Comparison of ENCODE assay signal across 20 mouse cellular contexts in the genomic region with DNA sequence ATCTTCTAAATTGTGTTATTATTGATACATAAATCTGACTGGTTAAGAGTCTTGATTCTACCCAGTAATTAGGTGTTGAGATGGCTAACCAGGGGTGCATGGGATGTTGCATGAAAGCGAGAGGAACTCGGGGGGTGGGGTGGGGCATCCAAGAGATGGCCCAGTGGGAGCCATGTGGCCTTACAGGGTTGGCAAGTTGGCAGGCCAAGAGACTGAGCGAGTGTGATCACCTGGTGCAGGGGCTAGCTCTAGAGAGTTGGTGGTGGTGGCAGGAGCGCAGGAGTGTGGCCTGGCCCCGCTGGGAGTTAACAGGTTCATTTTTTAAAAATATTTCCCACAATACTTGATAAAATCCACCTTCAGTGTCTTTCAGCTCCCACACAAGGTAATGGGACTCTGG. TPM values are rescaled to one million over a fixed set of nuclear protein-coding genes. Genes with fewer than 3 reads are reported as not detected.
DNase-seq lines count a peak whose midpoint lies in the region; ATAC-seq lines count a peak whose summit lies in the region.
"Had no signal": no experiment of that assay in that cellular context is flagged by ENCODE, and none has a peak within 500 bp of the region (broad histone marks: within the 10 kb centered on the region; RNA-seq: fewer than 3 reads in every experiment).

No protein-coding gene starts in this region.

- no peak overlapping the region for H3K9ac ChIP-seq in forebrain, embryonic 16.5 days (replicated peaks; ENCODE audit: low read depth, low read length)
- no peak overlapping the region for H3K9ac ChIP-seq in midbrain, embryonic 11.5 days (ENCODE audit: low read length)
- H3K9ac ChIP-seq: limb, embryonic 13.5 days had no signal

- H3K36me3 ChIP-seq in embryonic facial prominence, embryonic 10.5 days (replicated peaks), result peaks cover 62% of the 10 kb centered on the region
- H3K36me3 ChIP-seq in forebrain, embryonic 16.5 days (ENCODE audit: control insufficient read depth, insufficient read depth), result no peaks in the 10 kb centered on the region
- no peaks in the 10 kb centered on the region; the same call in none of the 2 replicates for H3K36me3 ChIP-seq in midbrain, embryonic 11.5 days (ENCODE audit: control insufficient read depth, insufficient read depth, low read length)

- H3K9me3 ChIP-seq in embryonic facial prominence, embryonic 10.5 days, result no peaks in the 10 kb centered on the region
- H3K9me3 ChIP-seq in forebrain, embryonic 16.5 days (ENCODE audit: control insufficient read depth, low read length), result no peaks in the 10 kb centered on the region
- no peaks in the 10 kb centered on the region for H3K9me3 ChIP-seq in midbrain, embryonic 11.5 days (ENCODE audit: control insufficient read depth, low read length)
- H3K9me3 ChIP-seq: limb, embryonic 13.5 days had no signal

- peaks cover 14% of the 10 kb centered on the region for H3K4me1 ChIP-seq in embryonic facial prominence, embryonic 10.5 days
- peaks cover 2% of the 10 kb centered on the region; the same call in 1 of the 2 replicates for H3K4me1 ChIP-seq in forebrain, embryonic 16.5 days (replicated peaks; ENCODE audit: control insufficient read depth, insufficient read depth, low read length)
- no peaks in the 10 kb centered on the region for H3K4me1 ChIP-seq in midbrain, embryonic 11.5 days (ENCODE audit: control insufficient read depth, insufficient read depth, low read length)

- DNase-seq in heart, adult 11 months, result peak; percentile 80
- DNase-seq in heart, postnatal 25 days (ENCODE audit: low spot score), result no peak
- DNase-seq in embryonic facial prominence, embryonic 10.5 days (ENCODE audit: low spot score), result no peak
- DNase-seq in midbrain, embryonic 11.5 days (ENCODE audit: low spot score, missing footprints), result peak; percentile 57
- DNase-seq in right cerebral cortex, adult 18-20 months, result no peak
- DNase-seq in spleen, adult 12 weeks (ENCODE audit: low spot score), result no peak
- no peak for DNase-seq in adipocyte (ENCODE audit: low spot score)
- DNase-seq: adrenal gland, postnatal 25 days; cerebellum, postnatal 10 days; gastrocnemius, postnatal 36 days; heart, postnatal 36 days; kidney, adult 2 months; right cerebral cortex, postnatal 25 days; thymus, adult 18-20 months had no signal

- peak overlapping the region; percentile 79 for H3K27ac ChIP-seq in embryonic facial prominence, embryonic 10.5 days (replicated peaks)
- peak overlapping the region; percentile 65 for H3K27ac ChIP-seq in forebrain, embryonic 16.5 days (ENCODE audit: low read length)
- no peak overlapping the region for H3K27ac ChIP-seq in midbrain, embryonic 11.5 days (ENCODE audit: low read depth, low read length)
- H3K27ac ChIP-seq: left cerebral cortex, adult 2 months; limb, embryonic 13.5 days had no signal

- H3K4me3 ChIP-seq in embryonic facial prominence, embryonic 10.5 days, result peak overlapping the region; percentile 6; the same call in 1 of the 2 replicates
- H3K4me3 ChIP-seq in forebrain, embryonic 16.5 days (replicated peaks; ENCODE audit: low read length), result no peak overlapping the region
- H3K4me3 ChIP-seq in midbrain, embryonic 11.5 days (ENCODE audit: low read depth, low read length), result no peak overlapping the region
- H3K4me3 ChIP-seq: left cerebral cortex, adult 2 months; limb, embryonic 13.5 days had no signal

- H3K4me2 ChIP-seq in forebrain, embryonic 16.5 days (ENCODE audit: low read length), result no peak overlapping the region
- H3K4me2 ChIP-seq in midbrain, embryonic 11.5 days, result no peak overlapping the region
- H3K4me2 ChIP-seq: heart, embryonic 11.5 days; limb, embryonic 13.5 days had no signal

- intact Hi-C loops in heart, postnatal 25 days (cut with DNase I), result no loop called here

- no peaks in the 10 kb centered on the region for H3K27me3 ChIP-seq in embryonic facial prominence, embryonic 10.5 days (replicated peaks; ENCODE audit: low read depth, poor library complexity, severe bottlenecking)
- H3K27me3 ChIP-seq in forebrain, embryonic 16.5 days (replicated peaks; ENCODE audit: control insufficient read depth, insufficient read depth, low read length), result no peaks in the 10 kb centered on the region
- no peaks in the 10 kb centered on the region for H3K27me3 ChIP-seq in midbrain, embryonic 11.5 days (ENCODE audit: control insufficient read depth, insufficient read depth, low read length)
- H3K27me3 ChIP-seq: limb, embryonic 13.5 days had no signal

- peak; percentile 69 for ATAC-seq in forebrain, embryonic 16.5 days
- ATAC-seq in midbrain, embryonic 11.5 days (ENCODE audit: low FRiP score), result no peak

- 83% methylated on average over 5 of the region's 5 CpGs for WGBS in embryonic facial prominence, embryonic 10.5 days
- WGBS in forebrain, embryonic 16.5 days, result 78% methylated on average over 5 of the region's 5 CpGs
- 81% methylated on average over 5 of the region's 5 CpGs for WGBS in midbrain, embryonic 11.5 days

RNA-seq across cellular contexts. Expression of a gene that starts 12.4 kb away (rescaled TPM):
- total RNA-seq in heart, postnatal 25 days (2021), result under 1 TPM; 0.42 to 0.55 TPM
- 2.4 and 3.4 TPM in 2 replicates for polyA plus RNA-seq in embryonic facial prominence, embryonic 10.5 days (2016; fragmentation: Nextera tagmentation; extraction: Ambion mirVana)
- polyA plus RNA-seq in forebrain, embryonic 16.5 days (2015; fragmentation: Nextera tagmentation; extraction: Ambion mirVana), result 2.2 and 2.3 TPM in 2 replicates
- 1.1 and 1.2 TPM in 2 replicates for polyA plus RNA-seq in midbrain, embryonic 11.5 days (2014; fragmentation: Nextera tagmentation; extraction: Ambion mirVana)
- total RNA-seq: gastrocnemius, postnatal 36 days had no signal

RNA-seq across cellular contexts. Expression of a gene that starts 17.8 kb away (rescaled TPM):
- total RNA-seq in heart, postnatal 25 days (2021), result 100 to 1,000 TPM; 200 to 213 TPM
- polyA plus RNA-seq in embryonic facial prominence, embryonic 10.5 days (2016; fragmentation: Nextera tagmentation; extraction: Ambion mirVana), result 548 and 551 TPM in 2 replicates
- 410 and 457 TPM in 2 replicates for polyA plus RNA-seq in forebrain, embryonic 16.5 days (2015; fragmentation: Nextera tagmentation; extraction: Ambion mirVana)
- polyA plus RNA-seq in midbrain, embryonic 11.5 days (2014; fragmentation: Nextera tagmentation; extraction: Ambion mirVana), result 542 and 583 TPM in 2 replicates

RNA-seq across cellular contexts. Expression of a gene that starts 18.5 kb away (rescaled TPM):
- total RNA-seq in heart, postnatal 25 days (2021), result 100 to 1,000 TPM; 157 to 175 TPM
- 198 and 200 TPM in 2 replicates for polyA plus RNA-seq in embryonic facial prominence, embryonic 10.5 days (2016; fragmentation: Nextera tagmentation; extraction: Ambion mirVana)
- polyA plus RNA-seq in forebrain, embryonic 16.5 days (2015; fragmentation: Nextera tagmentation; extraction: Ambion mirVana), result 122 and 126 TPM in 2 replicates
- 172 and 176 TPM in 2 replicates for polyA plus RNA-seq in midbrain, embryonic 11.5 days (2014; fragmentation: Nextera tagmentation; extraction: Ambion mirVana)

RNA-seq across cellular contexts. Expression of a gene that starts 21.8 kb away (rescaled TPM):
- 1 to 10 TPM; 5.3 to 5.4 TPM for total RNA-seq in heart, postnatal 25 days (2021)
- polyA plus RNA-seq in embryonic facial prominence, embryonic 10.5 days (2016; fragmentation: Nextera tagmentation; extraction: Ambion mirVana), result not detected in 2 replicates
- not detected in 2 replicates for polyA plus RNA-seq in forebrain, embryonic 16.5 days (2015; fragmentation: Nextera tagmentation; extraction: Ambion mirVana)
- not detected in 2 replicates for polyA plus RNA-seq in midbrain, embryonic 11.5 days (2014; fragmentation: Nextera tagmentation; extraction: Ambion mirVana)
- total RNA-seq: adrenal gland, postnatal 25 days; left cerebral cortex, adult 2 months had no signal
- polyA plus RNA-seq: liver, embryonic 16.5 days had no signal

RNA-seq across cellular contexts. Expression of a gene that starts 29.7 kb away (rescaled TPM):
- 1 to 10 TPM in 1 of 2 experiments, under 1 TPM in 1; 0.42 to 1.8 TPM for total RNA-seq in heart, postnatal 25 days (2021)
- 0.44 and 0.72 TPM in 2 replicates for polyA plus RNA-seq in embryonic facial prominence, embryonic 10.5 days (2016; fragmentation: Nextera tagmentation; extraction: Ambion mirVana)
- polyA plus RNA-seq in forebrain, embryonic 16.5 days (2015; fragmentation: Nextera tagmentation; extraction: Ambion mirVana), result 0.43 and 0.50 TPM in 2 replicates
- not detected in 2 replicates for polyA plus RNA-seq in midbrain, embryonic 11.5 days (2014; fragmentation: Nextera tagmentation; extraction: Ambion mirVana)
- total RNA-seq: adrenal gland, postnatal 25 days had no signal
- polyA plus RNA-seq: large intestine, adult 2 months had no signal

Comparison
In these comparisons a context has a peak if more than half of its experiments do, and no peak if none do; other contexts are left out.
1. DNase-seq: peak in heart, adult 11 months (single experiment) and midbrain, embryonic 11.5 days (single experiment); none in heart, postnatal 25 days (single experiment), embryonic facial prominence, embryonic 10.5 days (single experiment), right cerebral cortex, adult 18-20 months (single experiment), spleen, adult 12 weeks (single experiment) and adipocyte (single experiment).